Mouse (Mus musculus) lung, postnatal 0 days (tissue): ENCODE results near the gene Ptpn3.

ENCODE experiments used
- CTCF ChIP-seq: IDR thresholded peaks from 2 replicates; pipeline ENCODE4 v1.5.1; 2016; ENCODE audit warnings: antibody characterized with exemption, mild to moderate bottlenecking
- EP300 ChIP-seq: IDR thresholded peaks from 2 replicates; pipeline ENCODE4 v1.6.1; 2016; ENCODE audit warnings: antibody characterized with exemption, mild to moderate bottlenecking, control low read depth

DNA sequence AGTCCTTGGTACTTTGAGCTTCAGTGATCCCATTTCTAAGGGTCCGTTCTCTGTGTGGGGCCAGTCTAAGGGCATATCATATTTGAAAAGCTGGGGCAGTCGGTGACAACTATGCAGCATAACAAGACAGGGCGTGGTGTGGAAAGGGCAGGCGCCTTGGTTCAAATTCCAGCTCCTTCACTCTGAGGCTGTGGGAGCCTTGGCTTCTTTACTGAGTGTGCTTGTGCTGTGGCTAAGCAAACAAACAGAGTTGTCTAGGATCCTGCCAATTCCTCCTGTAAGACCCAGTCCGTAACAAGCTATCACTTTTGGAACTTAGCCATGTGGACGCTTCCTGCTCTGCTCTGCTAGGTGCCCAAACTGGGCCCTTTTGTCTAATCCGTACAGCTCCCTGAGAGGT lies 61.5 kb downstream of the Ptpn3 start:
- TF ChIP-seq CTCF (no peak), EP300 (peak; percentile 77)
